Mouse (Mus musculus): Measurements from ENCODE around the gene Hcst.

DNA sequence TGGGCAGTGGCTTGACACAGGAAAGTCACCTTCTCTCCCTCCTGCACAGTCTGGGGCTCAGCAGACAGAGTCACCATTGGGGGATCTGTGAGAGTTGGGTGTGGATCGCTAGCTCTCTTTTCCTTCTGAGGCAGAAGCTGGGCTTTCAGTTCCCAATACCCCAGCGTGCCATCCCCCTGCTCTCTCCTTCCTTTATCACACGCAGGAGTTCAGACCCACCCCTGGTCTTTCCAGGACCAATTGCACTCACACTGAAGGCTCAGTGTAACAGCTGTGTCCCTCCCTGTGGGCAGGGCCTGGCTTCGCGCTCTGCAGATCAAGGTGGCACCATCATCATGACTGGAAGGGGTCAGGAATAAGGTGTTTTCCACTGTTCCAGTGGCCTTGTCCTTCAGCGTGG is 34.6 kb upstream of the Hcst start:
- TF ChIP-seq CTCF (IDR thresholded peaks at IDR 0.05; ENCODE audit: low read depth) (no peak), EP300 (IDR thresholded peaks at IDR 0.05; ENCODE audit: low read depth) (no peak)

Data from liver, postnatal 0 days (tissue).